Mouse (Mus musculus) CD4-positive naive resting alpha-beta T cell, adult 76 days (primary cell): Measurements from ENCODE around the gene Vmn1r60. TPM values are rescaled to one million over a fixed set of nuclear protein-coding genes. Genes with fewer than 3 reads are reported as not detected.

Source experiments
- total RNA-seq: library from RNA; stranded (reverse); gene quantifications from one replicate; pipeline ENCODE4 v1.2.4, GENCODE M21; 2023

The Vmn1r60 gene
- not detected for total RNA-seq

GRCm38 (mm10) chr7:5547217-5547616, at the start of gene Vmn1r60:
Gene Vmn1r60 (minus strand): TSS chr7:5547317.

GRCm38 (mm10) chr7:5493856-5494255, 53.3 kb downstream of the Vmn1r60 start, which contains the start of gene Vmn2r28:
Gene Vmn2r28 (minus strand): TSS chr7:5493956.

Other genes starting within 250 kb of the Vmn1r60 start
- gene Gm5065, start 196.8 kb downstream of the Vmn1r60 start, total RNA-seq, result not detected
- gene Nlrp2, start 196.3 kb downstream of the Vmn1r60 start, total RNA-seq, result not detected
- not detected for gene Vmn1r58, start 133.9 kb downstream of the Vmn1r60 start, total RNA-seq
- not detected for gene Vmn1r59, start 90.5 kb downstream of the Vmn1r60 start, total RNA-seq
- gene Vmn2r28, start 53.4 kb downstream of the Vmn1r60 start, total RNA-seq, result not detected
- gene Vmn1r61, start 66.0 kb upstream of the Vmn1r60 start, total RNA-seq, result not detected
- not detected for gene Vmn1r62, start 126.3 kb upstream of the Vmn1r60 start, total RNA-seq